Mouse (Mus musculus): Measurements from ENCODE around the gene Xkrx. TPM values are rescaled to one million over a fixed set of nuclear protein-coding genes. Genes with fewer than 3 reads are reported as not detected.
A peak's percentile ranks its signal among the peaks of the same experiment; 100 is the strongest.
"Not testable (repeated sequence)": the region's sequence is repeated elsewhere in the genome, so short reads cannot be mapped to it uniquely, and the experiment has no call there.

The Xkrx gene
- 0.23 and 0.33 TPM in 2 replicates for polyA plus RNA-seq (2015; fragmentation: Nextera tagmentation; extraction: Ambion mirVana)

DNA sequence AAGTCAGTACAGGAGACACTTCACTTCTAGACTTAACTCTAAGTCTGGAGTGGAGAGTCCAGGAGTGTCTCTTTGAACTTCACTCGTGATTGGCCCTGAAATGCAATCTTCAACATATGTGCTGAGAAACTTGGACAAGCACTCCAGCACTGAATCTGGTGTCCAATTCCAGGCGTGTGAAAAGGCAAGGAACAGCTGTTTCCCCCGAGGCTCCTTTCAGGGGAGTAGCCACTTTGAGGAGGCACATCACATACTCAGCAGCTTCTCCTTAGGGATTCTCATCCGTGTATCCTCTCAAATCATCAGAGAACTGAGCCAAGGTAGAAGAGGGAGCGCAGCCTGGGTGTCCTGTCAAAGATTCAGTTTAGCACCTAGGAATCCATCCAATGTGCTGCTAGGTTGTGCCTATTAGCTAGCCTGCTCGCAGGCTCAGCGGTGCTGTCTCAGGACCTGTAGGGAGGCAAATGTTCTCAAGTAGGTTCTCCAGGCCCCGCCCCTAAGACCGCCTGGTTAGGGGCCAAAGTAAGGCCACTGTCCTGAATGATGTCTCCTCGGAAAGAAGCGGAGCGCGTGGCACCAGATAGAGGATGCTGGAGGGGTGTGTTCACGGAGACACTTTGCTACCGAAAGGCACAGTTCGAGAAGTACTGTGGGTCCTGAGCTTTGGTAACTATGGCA, at the start of gene Xkrx:
Gene Xkrx (minus strand): TSS at position 34 of the 678 bp plus-strand sequence.
- H3K36me3 ChIP-seq, result no peaks in the 10 kb centered on the region
- H3K4me3 ChIP-seq, result peak within 1 kb of the TSS; percentile 34
- no peaks in the 10 kb centered on the region for H3K9me3 ChIP-seq
- no peak within 1 kb of the TSS for H3K27ac ChIP-seq
- 24% methylated on average over 16 of the region's 16 CpGs for whole genome bisulfite sequencing
- no peak within 1 kb of the TSS for H3K9ac ChIP-seq
- 0 out of 2 replicates have a peak, but pooled peaks cover 2% of the 10 kb centered on the region for H3K4me1 ChIP-seq
- H3K4me2 ChIP-seq (replicated peaks), result peak within 1 kb of the TSS; percentile 65
- H3K27me3 ChIP-seq, result peaks cover 26% of the 10 kb centered on the region; the same call in 1 of the 2 replicates
- ATAC-seq (ENCODE audit: low FRiP score, low read depth), result no peak

DNA sequence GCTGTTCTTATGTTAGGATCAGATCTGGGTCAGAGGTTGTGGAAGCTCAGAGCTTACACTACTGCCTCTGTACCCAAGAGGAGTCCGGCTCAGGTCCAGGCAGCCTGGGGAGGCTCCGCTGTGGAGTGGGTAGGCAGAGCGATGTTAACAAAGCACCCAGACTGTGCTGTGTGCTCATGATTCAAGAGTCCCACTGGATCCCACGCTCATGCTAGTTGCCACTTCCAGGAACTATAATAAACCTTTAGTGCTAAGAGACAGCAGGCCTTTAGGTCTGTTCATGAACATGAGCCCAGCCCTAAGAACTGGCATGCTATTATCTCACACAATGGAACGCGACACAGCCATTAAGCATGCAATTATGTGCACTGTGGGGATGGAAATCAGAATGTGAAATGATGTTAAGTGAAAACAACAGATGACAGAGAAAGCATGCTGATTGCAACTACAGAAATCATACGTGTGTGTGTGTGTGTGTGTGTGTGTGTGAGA, 49.3 kb upstream of the Xkrx start:
- H3K4me2 ChIP-seq (replicated peaks), result no peak overlapping the region
- WGBS, result 89% methylated on average over 7 of the region's 7 CpGs

DNA sequence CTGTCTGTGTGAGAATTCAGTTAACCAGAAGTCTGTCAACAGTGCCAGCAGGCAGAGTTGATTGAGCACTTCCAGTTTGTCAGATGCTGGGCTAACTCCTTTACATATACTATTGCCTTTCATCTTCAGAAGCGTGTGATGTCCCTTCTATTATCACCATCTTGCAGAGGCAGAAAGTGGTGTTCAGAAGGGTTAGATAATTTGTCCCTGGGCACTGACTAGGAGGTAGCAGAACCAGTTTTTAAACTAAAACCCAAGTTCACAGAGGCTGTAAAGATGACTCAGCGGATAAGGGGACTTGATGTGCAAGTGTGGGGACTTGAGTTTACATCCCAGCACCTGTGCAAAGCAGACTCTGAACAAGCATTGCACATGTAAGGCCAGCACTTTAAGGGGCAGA, 46.6 kb upstream of the Xkrx start:
- Histone ChIP-seq H3K9ac (no peak overlapping the region), H3K4me1 (no peaks in the 10 kb centered on the region), H3K9me3 (no peaks in the 10 kb centered on the region), H3K4me2 (replicated peaks) (no peak overlapping the region), H3K27me3 (peaks cover 4% of the 10 kb centered on the region; the same call in 1 of the 2 replicates), H3K36me3 (no peaks in the 10 kb centered on the region), H3K4me3 (no peak overlapping the region), H3K27ac (no peak overlapping the region)
- no peak for ATAC-seq (ENCODE audit: low FRiP score, low read depth)
- 74% methylated on average over 2 of the region's 2 CpGs for WGBS

More for the DNA sequence above, 49.3 kb upstream of the Xkrx start:
- H3K9ac ChIP-seq, result no peak overlapping the region
- no peaks in the 10 kb centered on the region for H3K4me1 ChIP-seq
- no peak for ATAC-seq (ENCODE audit: low FRiP score, low read depth)
- H3K27ac ChIP-seq, result no peak overlapping the region
- peaks cover 4% of the 10 kb centered on the region; the same call in 1 of the 2 replicates for H3K27me3 ChIP-seq
- H3K9me3 ChIP-seq, result no peaks in the 10 kb centered on the region
- no peaks in the 10 kb centered on the region for H3K36me3 ChIP-seq
- H3K4me3 ChIP-seq, result no peak overlapping the region

DNA sequence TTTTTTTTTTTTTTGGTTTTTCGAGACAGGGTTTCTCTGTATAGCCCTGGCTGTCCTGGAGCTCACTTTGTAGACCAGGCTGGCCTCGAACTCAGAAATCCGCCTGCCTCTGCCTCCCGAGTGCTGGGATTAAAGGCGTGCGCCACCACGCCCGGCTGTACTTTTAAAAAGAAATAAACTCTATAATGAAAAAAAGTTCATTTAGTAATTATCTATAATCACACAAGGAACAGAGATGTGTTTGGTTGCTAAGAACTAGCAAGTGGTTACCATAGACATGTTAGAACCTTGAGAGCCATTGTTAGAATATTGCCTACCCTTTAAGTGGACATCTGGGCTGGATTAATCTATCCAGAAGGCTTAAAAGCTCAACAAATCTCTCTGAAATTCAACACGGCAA, 25.3 kb upstream of the Xkrx start, which contains the start of gene Arl13a:
Gene Arl13a (plus strand): TSS at position 301 of the 400 bp plus-strand sequence.
- H3K27ac ChIP-seq; H3K9me3 ChIP-seq; H3K36me3 ChIP-seq; ATAC-seq (ENCODE audit: low FRiP score, low read depth); H3K4me1 ChIP-seq; H3K4me3 ChIP-seq; H3K4me2 ChIP-seq (replicated peaks); H3K9ac ChIP-seq: not testable (repeated sequence)
- peaks cover 11% of the 10 kb centered on the region; the same call in 1 of the 2 replicates for H3K27me3 ChIP-seq
- WGBS, result 92% methylated on average over 9 of the region's 9 CpGs

DNA sequence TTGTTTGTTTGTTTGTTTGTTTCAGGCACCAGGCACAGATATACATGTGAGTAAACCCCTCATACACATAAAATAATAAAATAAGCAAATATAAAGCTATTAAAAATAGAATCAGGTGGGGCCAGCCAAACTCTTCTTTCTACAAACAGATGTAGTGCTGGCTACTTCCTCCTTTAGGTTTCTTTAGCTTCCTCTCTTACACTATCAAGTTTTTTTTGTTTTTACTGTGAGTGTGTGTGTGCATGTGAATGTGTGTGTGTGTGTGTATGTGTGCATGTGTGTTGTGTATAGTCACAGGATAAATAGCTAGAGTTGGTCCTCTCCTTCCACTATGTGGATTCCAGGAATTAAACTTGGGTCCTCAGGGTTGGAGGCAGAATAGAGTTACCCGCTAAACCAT, 12.8 kb upstream of the Xkrx start:
- ATAC-seq (ENCODE audit: low FRiP score, low read depth), result no peak
- Histone ChIP-seq H3K27me3 (peaks cover 9% of the 10 kb centered on the region; the same call in 1 of the 2 replicates), H3K27ac (no peak overlapping the region), H3K36me3 (no peaks in the 10 kb centered on the region), H3K4me3 (no peak overlapping the region), H3K4me2 (replicated peaks) (no peak overlapping the region), H3K9me3 (no peaks in the 10 kb centered on the region), H3K4me1 (no peaks in the 10 kb centered on the region), H3K9ac (no peak overlapping the region)
- WGBS, result 83% methylated on average over 1 of the region's 1 CpGs

DNA sequence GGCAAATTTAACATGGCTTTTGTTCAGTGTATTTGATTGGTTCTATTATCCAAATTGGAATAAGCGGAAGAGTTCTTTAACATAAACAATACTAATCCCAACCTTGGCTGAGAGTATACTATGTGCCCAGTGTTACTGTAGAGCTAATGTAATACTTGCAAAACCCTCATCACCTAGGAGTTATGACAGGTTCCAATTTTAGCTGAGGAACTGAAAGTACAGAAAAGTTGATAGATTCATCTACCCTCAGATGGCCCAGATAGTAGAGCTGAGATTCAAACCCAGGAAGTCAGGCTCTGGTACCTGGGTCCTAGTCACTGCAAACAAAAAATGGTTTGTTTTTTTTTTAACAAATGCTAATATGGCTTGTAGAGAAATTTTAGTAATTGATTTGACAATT, 8.7 kb upstream of the Xkrx start:
- 90% methylated on average over 1 of the region's 1 CpGs for WGBS
- no peak for ATAC-seq (ENCODE audit: low FRiP score, low read depth)
- H3K4me3 ChIP-seq, result no peak overlapping the region
- no peak overlapping the region for H3K9ac ChIP-seq
- no peaks in the 10 kb centered on the region for H3K9me3 ChIP-seq
- peaks cover 9% of the 10 kb centered on the region; the same call in 1 of the 2 replicates for H3K27me3 ChIP-seq
- no peak overlapping the region for H3K27ac ChIP-seq
- no peaks in the 10 kb centered on the region for H3K4me1 ChIP-seq
- H3K36me3 ChIP-seq, result no peaks in the 10 kb centered on the region
- no peak overlapping the region for H3K4me2 ChIP-seq (replicated peaks)

DNA sequence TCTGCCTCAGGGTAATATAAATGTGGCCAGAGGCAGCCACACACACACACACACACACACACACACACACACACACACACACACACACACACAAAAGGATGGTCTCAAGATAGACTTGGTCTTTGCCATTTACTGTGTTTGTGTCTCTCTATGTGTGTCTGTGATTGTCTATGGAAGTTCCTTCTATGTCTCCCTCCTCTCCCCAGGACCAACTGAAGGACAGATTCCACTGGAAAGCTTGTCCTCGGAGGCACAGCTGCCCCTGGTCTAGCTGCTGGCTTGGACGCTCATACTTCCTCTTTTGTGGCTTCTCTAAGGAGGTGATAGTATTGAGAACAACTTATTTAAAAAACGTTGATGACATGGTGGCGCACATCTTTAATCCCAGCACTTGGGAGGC, 1.6 kb upstream of the Xkrx start:
- Histone ChIP-seq H3K27me3 (peaks cover 23% of the 10 kb centered on the region; the same call in 1 of the 2 replicates), H3K4me3 (no peak overlapping the region), H3K27ac (no peak overlapping the region), H3K4me1 (0 out of 2 replicates have a peak, but pooled peaks cover 2% of the 10 kb centered on the region), H3K36me3 (no peaks in the 10 kb centered on the region), H3K4me2 (replicated peaks) (peak overlapping the region; percentile 65), H3K9me3 (no peaks in the 10 kb centered on the region), H3K9ac (no peak overlapping the region)
- no peak for ATAC-seq (ENCODE audit: low FRiP score, low read depth)
- WGBS, result 50% methylated on average over 4 of the region's 4 CpGs

DNA sequence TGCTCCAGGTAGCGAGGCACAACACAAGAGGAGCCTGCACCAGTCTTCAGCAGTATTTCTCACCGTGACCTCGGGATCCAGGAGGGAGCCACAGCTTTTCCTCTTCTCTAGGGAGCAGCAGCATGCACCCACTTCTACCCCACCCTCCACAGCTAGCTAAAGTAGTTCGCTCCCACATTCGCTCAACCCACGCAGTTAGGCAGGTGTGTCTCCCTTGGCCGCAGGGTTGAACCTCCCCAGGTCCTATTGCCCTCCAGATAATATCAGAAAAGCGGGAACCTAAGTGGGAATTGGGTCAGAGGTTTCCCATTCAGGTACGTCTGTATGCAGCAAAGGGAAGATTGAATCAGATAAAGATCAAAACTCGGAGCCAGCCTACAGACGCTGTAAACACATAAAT, 950 bp upstream of the Xkrx start:
- peaks cover 26% of the 10 kb centered on the region; the same call in 1 of the 2 replicates for H3K27me3 ChIP-seq
- no peak for ATAC-seq (ENCODE audit: low FRiP score, low read depth)
- no peak overlapping the region for H3K27ac ChIP-seq
- H3K36me3 ChIP-seq, result no peaks in the 10 kb centered on the region
- 0 out of 2 replicates have a peak, but pooled peaks cover 2% of the 10 kb centered on the region for H3K4me1 ChIP-seq
- WGBS, result 16% methylated on average over 11 of the region's 11 CpGs
- peak overlapping the region; percentile 34 for H3K4me3 ChIP-seq
- H3K4me2 ChIP-seq (replicated peaks), result peak overlapping the region; percentile 65
- H3K9ac ChIP-seq, result no peak overlapping the region
- no peaks in the 10 kb centered on the region for H3K9me3 ChIP-seq

DNA sequence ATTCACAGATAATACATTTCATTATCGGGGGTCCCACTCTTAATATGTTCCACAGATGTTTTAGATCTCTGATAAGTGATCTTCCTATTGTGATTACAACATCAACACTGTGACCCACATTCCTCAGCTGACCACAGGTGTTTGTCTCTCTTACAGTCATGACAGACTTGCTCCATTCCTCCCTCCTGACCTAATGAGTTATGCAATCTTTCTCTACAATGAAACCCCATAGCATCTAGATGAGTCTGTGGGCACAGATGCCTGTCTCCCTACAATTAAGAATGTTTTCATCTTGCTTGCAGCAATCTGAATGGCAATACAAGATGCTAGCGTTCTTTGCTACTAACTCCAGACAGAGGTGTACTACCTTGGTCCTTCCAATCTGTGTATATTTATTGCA, 1.4 kb downstream of the Xkrx start:
- no peak overlapping the region for H3K27ac ChIP-seq
- no peak overlapping the region for H3K4me3 ChIP-seq
- H3K4me2 ChIP-seq (replicated peaks), result no peak overlapping the region
- no peak overlapping the region for H3K9ac ChIP-seq
- peaks cover 29% of the 10 kb centered on the region; the same call in 1 of the 2 replicates for H3K27me3 ChIP-seq
- no peaks in the 10 kb centered on the region for H3K36me3 ChIP-seq
- H3K9me3 ChIP-seq, result no peaks in the 10 kb centered on the region
- H3K4me1 ChIP-seq, result 0 out of 2 replicates have a peak, but pooled peaks cover 2% of the 10 kb centered on the region
- 84% methylated on average over 2 of the region's 2 CpGs for WGBS
- ATAC-seq (ENCODE audit: low FRiP score, low read depth), result no peak

DNA sequence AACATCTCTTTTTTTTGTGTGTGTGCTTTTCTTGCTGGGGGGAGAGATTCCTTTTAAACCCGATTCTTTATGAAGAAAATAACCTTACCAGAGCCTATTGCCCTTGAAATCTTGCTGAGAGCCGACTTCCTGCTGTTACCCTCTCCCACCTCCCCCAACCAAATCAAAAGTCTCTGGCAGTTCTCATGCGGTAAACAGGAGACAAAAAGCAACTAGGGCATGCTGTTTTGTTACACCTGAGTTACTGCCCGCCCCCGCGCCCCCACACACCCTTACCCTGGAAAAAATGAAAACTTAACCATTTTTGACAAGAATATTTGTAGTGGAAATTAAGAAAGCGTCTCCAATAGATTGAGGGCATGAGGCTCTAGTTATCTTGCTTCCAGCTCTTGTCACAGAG, 3.7 kb downstream of the Xkrx start:
- no peaks in the 10 kb centered on the region for H3K9me3 ChIP-seq

DNA sequence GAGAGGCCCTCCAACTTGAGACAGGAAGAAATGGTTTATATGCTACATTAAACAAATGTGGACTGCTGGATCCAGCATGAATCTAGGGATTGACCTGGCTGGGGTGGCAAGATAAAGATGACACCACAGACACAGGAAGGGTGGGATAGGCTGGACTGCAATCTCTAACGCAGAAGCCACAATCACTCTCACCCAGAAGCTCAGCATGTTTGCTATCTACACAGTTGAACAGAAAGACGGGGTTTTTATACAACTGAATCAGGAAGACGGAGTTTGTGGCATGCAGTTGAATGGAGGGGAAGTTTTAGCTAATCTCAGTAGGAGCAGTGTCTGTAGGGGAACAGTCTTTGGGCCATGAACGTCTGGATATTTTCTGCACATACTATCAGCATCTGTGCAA, 19.9 kb downstream of the Xkrx start:
- Histone ChIP-seq H3K9ac (no peak overlapping the region), H3K4me2 (replicated peaks) (no peak overlapping the region), H3K9me3 (no peaks in the 10 kb centered on the region), H3K4me1 (no peaks in the 10 kb centered on the region), H3K27ac (no peak overlapping the region), H3K36me3 (no peaks in the 10 kb centered on the region), H3K4me3 (no peak overlapping the region), H3K27me3 (peaks cover 6% of the 10 kb centered on the region; the same call in 1 of the 2 replicates)
- ATAC-seq (ENCODE audit: low FRiP score, low read depth), result no peak
- 83% methylated on average over 4 of the region's 4 CpGs for WGBS

More for the DNA sequence above, 3.7 kb downstream of the Xkrx start:
- Histone ChIP-seq H3K4me3 (no peak overlapping the region), H3K9ac (no peak overlapping the region), H3K36me3 (no peaks in the 10 kb centered on the region), H3K27ac (no peak overlapping the region), H3K4me2 (replicated peaks) (no peak overlapping the region), H3K4me1 (0 out of 2 replicates have a peak, but pooled peaks cover 2% of the 10 kb centered on the region), H3K27me3 (peaks cover 29% of the 10 kb centered on the region; the same call in 1 of the 2 replicates)
- WGBS, result 42% methylated on average over 7 of the region's 7 CpGs
- ATAC-seq (ENCODE audit: low FRiP score, low read depth), result no peak

DNA sequence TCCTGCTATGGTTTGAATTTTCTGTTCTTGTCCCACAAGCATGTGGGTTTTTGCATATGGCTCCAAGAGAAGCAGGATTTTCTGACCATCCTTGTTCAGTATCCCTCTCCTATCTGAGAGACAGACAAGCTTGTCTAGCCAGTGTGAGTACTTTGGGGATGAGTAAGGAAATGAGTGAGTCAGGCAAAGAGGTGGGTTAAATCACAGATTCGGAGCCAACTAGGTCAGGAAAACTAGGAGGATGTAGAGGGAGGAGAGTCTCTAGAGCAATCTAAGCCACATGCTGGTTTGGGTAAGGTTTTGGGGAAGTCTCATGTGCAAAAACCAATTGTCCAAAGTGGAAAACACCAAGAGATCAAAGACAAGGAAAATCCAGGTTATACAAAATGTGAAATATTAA, 20.3 kb downstream of the Xkrx start:
- no peaks in the 10 kb centered on the region for H3K4me1 ChIP-seq
- no peaks in the 10 kb centered on the region for H3K36me3 ChIP-seq
- H3K4me3 ChIP-seq, result no peak overlapping the region
- no peak overlapping the region for H3K4me2 ChIP-seq (replicated peaks)
- ATAC-seq (ENCODE audit: low FRiP score, low read depth), result no peak
- no peaks in the 10 kb centered on the region for H3K9me3 ChIP-seq
- H3K27me3 ChIP-seq, result peaks cover 6% of the 10 kb centered on the region; the same call in 1 of the 2 replicates
- H3K27ac ChIP-seq, result no peak overlapping the region
- H3K9ac ChIP-seq, result no peak overlapping the region
- 81% methylated on average over 1 of the region's 1 CpGs for WGBS

All from limb, embryonic 13.5 days (tissue).